Mouse (Mus musculus) limb, embryonic 10.5 days (tissue): ENCODE measurements around the gene Txndc12. TPM values are rescaled to one million over a fixed set of nuclear protein-coding genes. Genes with fewer than 3 reads are reported as not detected.

Source experiments
- DNase-seq: peaks from one replicate; pipeline ENCODE4 v3.0.0-alpha.2; 2017; ENCODE audit warnings: low spot score
- H3K27ac ChIP-seq: fragments of 300-500 bp; sonication (generic); 2 replicates; pipeline ENCODE4 v1.5.1; 2016; ENCODE audit warnings: mild to moderate bottlenecking
- H3K27me3 ChIP-seq: fragments of 300-500 bp; sonication (generic); 2 replicates; pipeline ENCODE4 v1.6.1; 2016; ENCODE audit warnings: low read depth, mild to moderate bottlenecking; ENCODE audit not compliant: poor library complexity, severe bottlenecking
- H3K36me3 ChIP-seq: fragments of 300-500 bp; sonication (generic); 2 replicates; pipeline ENCODE4 v1.6.1; 2016; ENCODE audit warnings: mild to moderate bottlenecking, moderate library complexity
- H3K4me1 ChIP-seq: fragments of 300-500 bp; sonication (generic); 2 replicates; pipeline ENCODE4 v1.6.1; 2016
- H3K4me3 ChIP-seq: fragments of 300-500 bp; sonication (generic); 2 replicates; pipeline ENCODE4 v1.5.1; 2016; ENCODE audit warnings: mild to moderate bottlenecking, moderate library complexity
- H3K9me3 ChIP-seq: fragments of 300-500 bp; sonication (generic); replicated peaks from 2 replicates; pipeline ENCODE4 v1.6.1; 2016; ENCODE audit warnings: mild to moderate bottlenecking
- WGBS: fragments of 180-500 bp; shearing (Covaris S2); methylation state at CpG from one replicate; pipeline ENCODE4 v1.1.7; 2016; 5-methylcytosine and 5-hydroxymethylcytosine counted together
- polyA plus RNA-seq: library from polyadenylated mRNA; unstranded; fragments of >200 nt; fragmentation: Nextera tagmentation; extraction: Ambion mirVana; gene quantifications from 2 replicates; pipeline ENCODE4 v1.2.1, GENCODE M21; 2016

Gene Txndc12
- polyA plus RNA-seq, 1 experiment from 2014 or later, result 102 TPM

- Histone ChIP-seq H3K27ac (no peak overlapping the region), H3K27me3 (no peaks in the 10 kb centered on the region), H3K4me3 (no peak overlapping the region), H3K36me3 (no peaks in the 10 kb centered on the region), H3K9me3 (no peaks in the 10 kb centered on the region), H3K4me1 (no peaks in the 10 kb centered on the region)
- DNase-seq, result no peak
- 74% methylated on average over 8 of the region's 8 CpGs for WGBS
Measured at GRCm38 (mm10) chr4:108909872-108910425, 75.5 kb downstream of the Txndc12 start.

Other genes starting within 250 kb of the Txndc12 start
- 28.9 and 31.2 TPM in 2 replicates for gene Cc2d1b, start 214.7 kb upstream of the Txndc12 start, polyA plus RNA-seq
- 1.4 TPM in 2 replicates for gene 3110021N24Rik, start 115.0 kb upstream of the Txndc12 start, polyA plus RNA-seq
- 4.5 and 5.1 TPM in 2 replicates for gene Zfyve9, start 53.8 kb upstream of the Txndc12 start, polyA plus RNA-seq
- gene Btf3l4, start 987 bp upstream of the Txndc12 start, polyA plus RNA-seq, result 170 and 214 TPM in 2 replicates
- 70.8 and 81.3 TPM in 2 replicates for gene Kti12, start 13.2 kb downstream of the Txndc12 start, polyA plus RNA-seq
- 1.5 and 2.0 TPM in 2 replicates for gene A730015C16Rik, start 14.0 kb downstream of the Txndc12 start, polyA plus RNA-seq
- 8.0 and 11.3 TPM in 2 replicates for gene Rab3b, start 44.5 kb downstream of the Txndc12 start, polyA plus RNA-seq
- 70.1 and 77.0 TPM in 2 replicates for gene Nrd1, start 166.1 kb downstream of the Txndc12 start, polyA plus RNA-seq